Mouse (Mus musculus): ENCODE data around the gene Nol4l. TPM values are rescaled to one million over a fixed set of nuclear protein-coding genes. Genes with fewer than 3 reads are reported as not detected.
"Not testable (repeated sequence)": the region's sequence is repeated elsewhere in the genome, so short reads cannot be mapped to it uniquely, and the experiment has no call there.

Gene Nol4l
- polyA plus RNA-seq, 1 experiment from 2014 or later: 12.9 TPM

GRCm38 (mm10) chr2:153496898-153497297, 32.9 kb downstream of the Nol4l start:
- no peak overlapping the region for H3K4me3 ChIP-seq (ENCODE audit: low read depth, low read length)
- H3K27me3 ChIP-seq (replicated peaks; ENCODE audit: control insufficient read depth, insufficient read depth, low read length): 0 out of 2 replicates have a peak, but pooled peaks cover 5% of the 10 kb centered on the region
- 35% methylated on average over 13 of the region's 13 CpGs for WGBS
- DNase-seq (ENCODE audit: low spot score) (peak; percentile 84), ATAC-seq (ENCODE audit: low read depth) (peak; percentile 20; the same call in 1 of the 2 replicates)
- H3K9me3 ChIP-seq (ENCODE audit: control insufficient read depth, low read length): no peaks in the 10 kb centered on the region
- H3K4me1 ChIP-seq (ENCODE audit: control insufficient read depth, insufficient read depth, low read length): peaks cover 16% of the 10 kb centered on the region
- no peak overlapping the region for H3K9ac ChIP-seq (ENCODE audit: low read depth, low read length)
- H3K4me2 ChIP-seq (ENCODE audit: low read depth, low read length): no peak overlapping the region
- H3K27ac ChIP-seq (replicated peaks; ENCODE audit: low read depth, low read length): peak overlapping the region; percentile 45; the same call in 1 of the 2 replicates
- H3K36me3 ChIP-seq (ENCODE audit: control insufficient read depth, insufficient read depth, low read length): no peaks in the 10 kb centered on the region

- Histone ChIP-seq H3K4me3 (ENCODE audit: low read depth, low read length) (no peak overlapping the region), H3K36me3 (ENCODE audit: control insufficient read depth, insufficient read depth, low read length) (no peaks in the 10 kb centered on the region), H3K9ac (ENCODE audit: low read depth, low read length) (no peak overlapping the region), H3K4me2 (ENCODE audit: low read depth, low read length) (no peak overlapping the region), H3K27me3 (replicated peaks; ENCODE audit: control insufficient read depth, insufficient read depth, low read length) (0 out of 2 replicates have a peak, but pooled peaks cover 9% of the 10 kb centered on the region), H3K9me3 (ENCODE audit: control insufficient read depth, low read length) (no peaks in the 10 kb centered on the region), H3K4me1 (ENCODE audit: control insufficient read depth, insufficient read depth, low read length) (peaks cover 17% of the 10 kb centered on the region), H3K27ac (replicated peaks; ENCODE audit: low read depth, low read length) (no peak overlapping the region)
- ATAC-seq (ENCODE audit: low read depth) (no peak), DNase-seq (ENCODE audit: low spot score) (no peak)
- 79% methylated on average over 6 of the region's 6 CpGs for WGBS
Observed at GRCm38 (mm10) chr2:153496301-153496700, 33.5 kb downstream of the Nol4l start.

- H3K9ac ChIP-seq (ENCODE audit: low read depth, low read length): no peak overlapping the region
- peaks cover 17% of the 10 kb centered on the region for H3K4me1 ChIP-seq (ENCODE audit: control insufficient read depth, insufficient read depth, low read length)
- H3K9me3 ChIP-seq (ENCODE audit: control insufficient read depth, low read length): no peaks in the 10 kb centered on the region
- H3K36me3 ChIP-seq (ENCODE audit: control insufficient read depth, insufficient read depth, low read length): no peaks in the 10 kb centered on the region
- H3K27me3 ChIP-seq (replicated peaks; ENCODE audit: control insufficient read depth, insufficient read depth, low read length): 0 out of 2 replicates have a peak, but pooled peaks cover 13% of the 10 kb centered on the region
- DNase-seq (ENCODE audit: low spot score) (peak; percentile 33), ATAC-seq (ENCODE audit: low read depth) (no peak)
- no peak overlapping the region for H3K4me3 ChIP-seq (ENCODE audit: low read depth, low read length)
- 85% methylated on average over 4 of the region's 4 CpGs for WGBS
- no peak overlapping the region for H3K27ac ChIP-seq (replicated peaks; ENCODE audit: low read depth, low read length)
- no peak overlapping the region for H3K4me2 ChIP-seq (ENCODE audit: low read depth, low read length)
Observed at GRCm38 (mm10) chr2:153495818-153496217, 34.0 kb downstream of the Nol4l start.

GRCm38 (mm10) chr2:153495391-153495790, 34.4 kb downstream of the Nol4l start:
- not testable (repeated sequence) for H3K9me3 ChIP-seq (ENCODE audit: control insufficient read depth, low read length); H3K9ac ChIP-seq (ENCODE audit: low read depth, low read length); H3K4me2 ChIP-seq (ENCODE audit: low read depth, low read length); H3K36me3 ChIP-seq (ENCODE audit: control insufficient read depth, insufficient read depth, low read length); ATAC-seq (ENCODE audit: low read depth); H3K4me3 ChIP-seq (ENCODE audit: low read depth, low read length); H3K27ac ChIP-seq (replicated peaks; ENCODE audit: low read depth, low read length); DNase-seq (ENCODE audit: low spot score)
- 94% methylated on average over 4 of the region's 4 CpGs for WGBS
- 0 out of 2 replicates have a peak, but pooled peaks cover 15% of the 10 kb centered on the region for H3K27me3 ChIP-seq (replicated peaks; ENCODE audit: control insufficient read depth, insufficient read depth, low read length)
- peaks cover 17% of the 10 kb centered on the region for H3K4me1 ChIP-seq (ENCODE audit: control insufficient read depth, insufficient read depth, low read length)

- ATAC-seq (ENCODE audit: low read depth) (peak; percentile 11; the same call in 1 of the 2 replicates), DNase-seq (ENCODE audit: low spot score) (peak; percentile 70)
- Histone ChIP-seq H3K36me3 (ENCODE audit: control insufficient read depth, insufficient read depth, low read length) (no peaks in the 10 kb centered on the region), H3K4me1 (ENCODE audit: control insufficient read depth, insufficient read depth, low read length) (peaks cover 17% of the 10 kb centered on the region), H3K27me3 (replicated peaks; ENCODE audit: control insufficient read depth, insufficient read depth, low read length) (0 out of 2 replicates have a peak, but pooled peaks cover 15% of the 10 kb centered on the region), H3K9ac (ENCODE audit: low read depth, low read length) (no peak overlapping the region), H3K27ac (replicated peaks; ENCODE audit: low read depth, low read length) (peak overlapping the region; percentile 57), H3K4me2 (ENCODE audit: low read depth, low read length) (no peak overlapping the region; the same call in 1 of the 2 replicates), H3K9me3 (ENCODE audit: control insufficient read depth, low read length) (no peaks in the 10 kb centered on the region), H3K4me3 (ENCODE audit: low read depth, low read length) (no peak overlapping the region)
- 17% methylated on average over 9 of the region's 9 CpGs for WGBS
Observed at GRCm38 (mm10) chr2:153494293-153494811, 35.4 kb downstream of the Nol4l start.

- ATAC-seq (ENCODE audit: low read depth) (peak; percentile 1; the same call in 1 of the 2 replicates), DNase-seq (ENCODE audit: low spot score) (peak; percentile 37)
- Histone ChIP-seq H3K4me3 (ENCODE audit: low read depth, low read length) (no peak overlapping the region), H3K36me3 (ENCODE audit: control insufficient read depth, insufficient read depth, low read length) (no peaks in the 10 kb centered on the region), H3K4me1 (ENCODE audit: control insufficient read depth, insufficient read depth, low read length) (peaks cover 17% of the 10 kb centered on the region), H3K27ac (replicated peaks; ENCODE audit: low read depth, low read length) (no peak overlapping the region), H3K9ac (ENCODE audit: low read depth, low read length) (no peak overlapping the region), H3K9me3 (ENCODE audit: control insufficient read depth, low read length) (no peaks in the 10 kb centered on the region), H3K27me3 (replicated peaks; ENCODE audit: control insufficient read depth, insufficient read depth, low read length) (0 out of 2 replicates have a peak, but pooled peaks cover 15% of the 10 kb centered on the region), H3K4me2 (ENCODE audit: low read depth, low read length) (no peak overlapping the region; the same call in 1 of the 2 replicates)
- WGBS: 21% methylated on average over 5 of the region's 6 CpGs
Observed at GRCm38 (mm10) chr2:153493781-153494292, 35.9 kb downstream of the Nol4l start.

- Histone ChIP-seq H3K36me3 (ENCODE audit: control insufficient read depth, insufficient read depth, low read length) (no peaks in the 10 kb centered on the region), H3K27ac (replicated peaks; ENCODE audit: low read depth, low read length) (no peak overlapping the region), H3K4me3 (ENCODE audit: low read depth, low read length) (peak overlapping the region; percentile 57; the same call in 1 of the 2 replicates), H3K4me2 (ENCODE audit: low read depth, low read length) (peak overlapping the region; percentile 95), H3K27me3 (replicated peaks; ENCODE audit: control insufficient read depth, insufficient read depth, low read length) (0 out of 2 replicates have a peak, but pooled peaks cover 15% of the 10 kb centered on the region), H3K9me3 (ENCODE audit: control insufficient read depth, low read length) (no peaks in the 10 kb centered on the region), H3K4me1 (ENCODE audit: control insufficient read depth, insufficient read depth, low read length) (peaks cover 17% of the 10 kb centered on the region), H3K9ac (ENCODE audit: low read depth, low read length) (no peak overlapping the region)
- WGBS: 29% methylated on average over 2 of the region's 2 CpGs
- no peak for DNase-seq (ENCODE audit: low spot score)
- no peak for ATAC-seq (ENCODE audit: low read depth)
Observed at GRCm38 (mm10) chr2:153493393-153493731, 36.4 kb downstream of the Nol4l start.

GRCm38 (mm10) chr2:153492573-153493392, 37.0 kb downstream of the Nol4l start, which contains the start of gene 4930404H24Rik:
TSS of gene 4930404H24Rik (plus strand) at chr2:153492790.
- Histone ChIP-seq H3K27ac (replicated peaks; ENCODE audit: low read depth, low read length) (peak within 1 kb of the TSS; percentile 54), H3K4me2 (ENCODE audit: low read depth, low read length) (peak within 1 kb of the TSS; percentile 95), H3K4me3 (ENCODE audit: low read depth, low read length) (peak within 1 kb of the TSS; percentile 57), H3K9ac (ENCODE audit: low read depth, low read length) (peak within 1 kb of the TSS; percentile 66), H3K27me3 (replicated peaks; ENCODE audit: control insufficient read depth, insufficient read depth, low read length) (0 out of 2 replicates have a peak, but pooled peaks cover 15% of the 10 kb centered on the region), H3K4me1 (ENCODE audit: control insufficient read depth, insufficient read depth, low read length) (peaks cover 17% of the 10 kb centered on the region), H3K9me3 (ENCODE audit: control insufficient read depth, low read length) (no peaks in the 10 kb centered on the region), H3K36me3 (ENCODE audit: control insufficient read depth, insufficient read depth, low read length) (no peaks in the 10 kb centered on the region)
- ATAC-seq (ENCODE audit: low read depth): peak; percentile 84
- under 1% methylated on average over 28 of the region's 83 CpGs for WGBS
- DNase-seq (ENCODE audit: low spot score): peak; percentile 92

Measured in embryonic facial prominence, embryonic 14.5 days (tissue).